In the genomic region with DNA sequence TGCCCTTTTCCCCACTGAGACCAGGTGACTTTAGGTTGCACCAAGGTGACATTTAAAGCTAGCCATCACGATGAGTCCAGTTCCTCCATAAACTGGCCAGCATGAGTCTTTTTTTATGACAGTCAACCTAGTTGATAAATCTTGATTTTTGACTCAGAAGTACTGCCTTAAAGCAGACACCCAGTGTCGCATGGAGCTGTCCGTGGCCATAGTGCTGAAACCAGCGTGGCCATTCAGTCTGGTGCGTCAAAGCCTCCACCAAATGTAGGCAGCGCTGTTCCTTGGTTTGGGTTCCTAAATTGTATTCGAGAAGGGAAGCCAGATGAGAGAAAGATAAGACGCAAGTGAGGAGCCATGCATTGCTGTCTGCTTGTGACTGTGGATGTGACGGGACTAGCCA, we compare ENCODE assay signal across 10 mouse cellular contexts. TPM values are rescaled to one million over a fixed set of nuclear protein-coding genes. Genes with fewer than 3 reads are reported as not detected.
DNase-seq lines count a peak whose midpoint lies in the region; ATAC-seq lines count a peak whose summit lies in the region.
"Had no signal": no experiment of that assay in that cellular context is flagged by ENCODE, and none has a peak within 500 bp of the region (broad histone marks: within the 10 kb centered on the region; RNA-seq: fewer than 3 reads in every experiment).

No protein-coding gene starts in this region.

- DNase-seq in gastrocnemius, postnatal 4 days (ENCODE audit: low spot score in 2 of 2): peak; percentile 49 to 74
- no peak for DNase-seq in gastrocnemius, adult 8-10 months (ENCODE audit: low spot score in 2 of 2)
- peak; percentile 7 for DNase-seq in 416B (ENCODE audit: low read depth)
- DNase-seq in adrenal gland, postnatal 36 days: peak; percentile 89
- peak; percentile 86 for DNase-seq in mesoderm, embryonic 11.5 days (ENCODE audit: low read depth, low spot score)
- DNase-seq in T-cell, adult 2 months (ENCODE audit: low spot score): no peak
- DNase-seq in left cerebral cortex, adult 18-20 months (ENCODE audit: low spot score in 2 of 2): no peak

- H3K4me2 ChIP-seq in kidney, embryonic 16.5 days (replicated peaks; ENCODE audit: low read depth, low read length): no peak overlapping the region
- H3K4me2 ChIP-seq: neural tube, embryonic 12.5 days had no signal

- no peaks in the 10 kb centered on the region for H3K4me1 ChIP-seq in kidney, embryonic 16.5 days (ENCODE audit: insufficient read depth, low read length)
- H3K4me1 ChIP-seq: neural tube, embryonic 12.5 days had no signal

- H3K9me3 ChIP-seq in kidney, embryonic 16.5 days (ENCODE audit: low read length): no peaks in the 10 kb centered on the region
- H3K9me3 ChIP-seq: neural tube, embryonic 12.5 days had no signal

- H3K9ac ChIP-seq in kidney, embryonic 16.5 days (replicated peaks; ENCODE audit: low read length): no peak overlapping the region
- H3K9ac ChIP-seq: neural tube, embryonic 12.5 days had no signal

- H3K36me3 ChIP-seq in kidney, embryonic 16.5 days (ENCODE audit: insufficient read depth, low read length): no peaks in the 10 kb centered on the region
- H3K36me3 ChIP-seq: G1E; neural tube, embryonic 12.5 days had no signal

- no peak overlapping the region for H3K4me3 ChIP-seq in kidney, embryonic 16.5 days (ENCODE audit: low read length)
- H3K4me3 ChIP-seq: neural tube, embryonic 12.5 days had no signal

- 0 out of 2 replicates have a peak, but pooled peaks have one; percentile 46 for ATAC-seq in kidney, embryonic 16.5 days (ENCODE audit: low FRiP score, low TSS enrichment)

- no peak overlapping the region for H3K27ac ChIP-seq in kidney, embryonic 16.5 days (ENCODE audit: low read length)
- H3K27ac ChIP-seq: neural tube, embryonic 12.5 days had no signal

- 18% methylated on average over 9 of the region's 9 CpGs for WGBS in kidney, embryonic 16.5 days

- no peaks in the 10 kb centered on the region for H3K27me3 ChIP-seq in kidney, embryonic 16.5 days (ENCODE audit: insufficient read depth, low read length)

RNA-seq across cellular contexts. Expression of a gene that starts 24.5 kb away (rescaled TPM):
- total RNA-seq in gastrocnemius, postnatal 4 days (2021): 1 to 10 TPM; 4.3 to 4.6 TPM
- 1 to 10 TPM; 5.4 to 6.8 (median 6.1) TPM for total RNA-seq in gastrocnemius, adult 8-10 months (2022)
- 10 to 100 TPM; 26.8 to 34.2 TPM for total RNA-seq in adrenal gland, postnatal 36 days (2021)
- polyA plus RNA-seq in kidney, embryonic 16.5 days (2015; fragmentation: Nextera tagmentation; extraction: Ambion mirVana): 12.0 and 12.8 TPM in 2 replicates
- 10 to 100 TPM; 12.0 to 12.3 TPM for total RNA-seq in left cerebral cortex, adult 18-20 months (2021)

RNA-seq across cellular contexts. Expression of a gene that starts 49.5 kb away (rescaled TPM):
- total RNA-seq in gastrocnemius, postnatal 4 days (2021): 10 to 100 TPM; 12.2 to 12.8 TPM
- 10 to 100 TPM in 2 of 4 experiments, 1 to 10 TPM in 2; 6.3 to 16.2 (median 11.4) TPM for total RNA-seq in gastrocnemius, adult 8-10 months (2022)
- 1 to 10 TPM; 3.4 to 4.2 TPM for total RNA-seq in adrenal gland, postnatal 36 days (2021)
- 112 and 117 TPM in 2 replicates for polyA plus RNA-seq in kidney, embryonic 16.5 days (2015; fragmentation: Nextera tagmentation; extraction: Ambion mirVana)
- total RNA-seq in left cerebral cortex, adult 18-20 months (2021): 1 to 10 TPM in 1 of 2 experiments, under 1 TPM in 1; 0.70 to 1.0 TPM

RNA-seq across cellular contexts. Expression of a gene that starts 49.6 kb away (rescaled TPM):
- 10 to 100 TPM; 27.0 to 29.9 TPM for total RNA-seq in gastrocnemius, postnatal 4 days (2021)
- total RNA-seq in gastrocnemius, adult 8-10 months (2022): 10 to 100 TPM; 16.6 to 20.2 (median 19.3) TPM
- 10 to 100 TPM; 32.4 to 35.2 TPM for total RNA-seq in adrenal gland, postnatal 36 days (2021)
- polyA plus RNA-seq in kidney, embryonic 16.5 days (2015; fragmentation: Nextera tagmentation; extraction: Ambion mirVana): 36.6 and 38.3 TPM in 2 replicates
- 10 to 100 TPM; 20.4 to 23.4 TPM for total RNA-seq in left cerebral cortex, adult 18-20 months (2021)

Comparison
In these comparisons a context has a peak if more than half of its experiments do, and no peak if none do; other contexts are left out.
1. DNase-seq: peak in gastrocnemius, postnatal 4 days (2 of 2), 416B (single experiment), adrenal gland, postnatal 36 days (2 of 2) and mesoderm, embryonic 11.5 days (single experiment); none in gastrocnemius, adult 8-10 months (0 of 2), T-cell, adult 2 months (single experiment) and left cerebral cortex, adult 18-20 months (0 of 2).